Mouse (Mus musculus): ENCODE data around the gene Mrpl38.
"Not testable (repeated sequence)": the region's sequence is repeated elsewhere in the genome, so short reads cannot be mapped to it uniquely, and the experiment has no call there.

The Mrpl38 gene

GRCm38 (mm10) chr11:116110131-116110530 is 28.5 kb downstream of the Mrpl38 start:
- no peak for DNase-seq (ENCODE audit: low read depth)

- DNase-seq (ENCODE audit: low read depth), result no peak
These were observed 29.1 kb downstream of the Mrpl38 start for GRCm38 (mm10) chr11:116109441-116110081.

DNA sequence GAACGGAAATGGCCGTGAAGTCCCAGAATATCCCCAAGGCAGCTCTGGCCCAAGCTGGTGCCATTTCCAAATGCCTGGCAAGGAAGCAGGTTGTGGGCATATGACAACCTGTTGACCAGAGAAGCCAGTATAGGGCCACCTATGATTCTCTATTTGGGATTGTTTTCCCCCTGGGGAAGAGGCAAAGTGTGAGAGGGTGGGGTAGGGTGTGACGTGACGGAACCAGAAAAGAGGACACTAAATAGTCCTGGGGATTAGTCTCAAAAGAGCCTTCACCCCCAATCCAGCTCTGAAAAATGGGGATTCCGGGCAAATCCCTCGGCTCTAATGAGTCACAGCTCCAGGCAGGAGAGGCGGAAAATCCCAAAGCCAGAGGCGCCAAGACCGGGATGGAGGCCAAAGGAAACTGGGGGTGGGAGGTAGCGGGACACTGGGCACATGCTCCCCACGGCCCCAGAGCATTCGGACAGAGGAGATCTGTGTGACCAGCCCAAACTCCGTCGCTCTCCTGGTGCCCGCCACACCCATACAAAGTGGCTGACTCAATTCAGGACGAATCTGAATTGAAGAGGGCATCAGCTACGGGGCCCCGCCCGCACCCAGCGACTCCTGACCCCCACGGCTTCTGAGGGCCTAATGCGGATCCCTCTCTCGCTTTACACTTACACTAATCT is 30.1 kb downstream of the Mrpl38 start:
- no peak for DNase-seq (ENCODE audit: low read depth)

DNA sequence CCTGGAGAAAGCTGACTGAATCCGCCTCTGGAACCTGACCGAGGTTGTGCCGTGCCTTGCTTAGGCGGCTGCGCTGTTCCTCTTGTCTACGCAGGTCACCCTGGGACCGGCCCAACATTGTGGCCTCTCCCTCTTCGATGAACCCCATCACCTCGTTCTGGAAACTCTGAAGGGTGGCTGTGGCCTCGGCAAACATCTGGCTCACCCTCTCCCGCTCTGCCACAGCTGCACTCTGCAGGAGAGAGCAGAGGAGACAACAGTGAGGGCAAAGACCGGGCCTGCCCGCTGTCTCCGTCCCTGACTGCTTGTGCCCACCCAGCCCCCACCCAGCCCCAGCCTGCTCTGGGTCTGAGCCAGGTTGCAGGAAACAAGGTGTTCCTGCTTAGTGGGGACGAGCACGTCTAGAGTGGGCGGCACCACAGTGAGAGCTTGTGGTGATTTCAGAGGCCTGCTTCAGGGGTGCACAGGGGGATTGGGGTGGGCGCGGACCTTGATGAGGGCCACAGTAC is 30.8 kb downstream of the Mrpl38 start:
- DNase-seq (ENCODE audit: low read depth), result no peak

DNA sequence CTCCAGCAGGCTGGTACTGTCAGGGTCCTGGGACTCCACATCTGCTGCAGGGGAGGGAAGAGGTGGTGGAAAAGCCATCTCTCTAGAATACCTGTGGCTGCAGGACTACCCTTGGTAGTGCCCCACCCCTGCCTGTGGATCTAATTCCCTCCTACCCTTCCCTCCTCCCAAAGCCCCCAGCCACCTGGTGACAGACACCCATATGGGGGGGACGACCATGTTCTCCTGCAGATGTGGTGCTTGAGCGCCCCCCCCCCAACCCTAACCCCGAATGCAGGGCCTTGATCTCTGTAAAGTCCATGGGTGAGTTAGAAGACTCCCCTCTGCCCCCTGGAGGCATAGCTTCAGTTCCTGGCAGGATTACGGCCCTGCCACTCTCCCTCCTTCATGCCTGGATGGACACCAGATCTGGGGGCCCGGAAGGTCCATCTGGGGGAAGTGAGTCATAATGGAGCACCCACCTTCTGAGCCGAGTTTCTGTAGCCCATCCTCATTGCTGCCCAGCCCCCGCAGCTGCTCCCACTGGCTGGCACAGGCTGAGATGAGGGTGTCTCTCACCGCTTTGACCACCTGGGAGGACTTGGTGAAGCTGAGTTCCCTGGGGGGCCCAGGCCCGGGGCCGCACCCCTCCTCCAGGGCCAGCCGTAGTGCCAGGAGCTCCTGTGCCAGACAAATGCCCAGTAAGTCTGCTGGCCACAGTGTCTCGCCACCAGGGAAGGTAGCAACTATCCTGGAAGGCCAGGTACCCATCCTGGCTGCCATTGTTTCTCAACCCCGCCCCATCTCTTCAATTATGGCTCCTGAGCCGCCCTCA is 31.5 kb downstream of the Mrpl38 start:
- DNase-seq (ENCODE audit: low read depth), result no peak

DNA sequence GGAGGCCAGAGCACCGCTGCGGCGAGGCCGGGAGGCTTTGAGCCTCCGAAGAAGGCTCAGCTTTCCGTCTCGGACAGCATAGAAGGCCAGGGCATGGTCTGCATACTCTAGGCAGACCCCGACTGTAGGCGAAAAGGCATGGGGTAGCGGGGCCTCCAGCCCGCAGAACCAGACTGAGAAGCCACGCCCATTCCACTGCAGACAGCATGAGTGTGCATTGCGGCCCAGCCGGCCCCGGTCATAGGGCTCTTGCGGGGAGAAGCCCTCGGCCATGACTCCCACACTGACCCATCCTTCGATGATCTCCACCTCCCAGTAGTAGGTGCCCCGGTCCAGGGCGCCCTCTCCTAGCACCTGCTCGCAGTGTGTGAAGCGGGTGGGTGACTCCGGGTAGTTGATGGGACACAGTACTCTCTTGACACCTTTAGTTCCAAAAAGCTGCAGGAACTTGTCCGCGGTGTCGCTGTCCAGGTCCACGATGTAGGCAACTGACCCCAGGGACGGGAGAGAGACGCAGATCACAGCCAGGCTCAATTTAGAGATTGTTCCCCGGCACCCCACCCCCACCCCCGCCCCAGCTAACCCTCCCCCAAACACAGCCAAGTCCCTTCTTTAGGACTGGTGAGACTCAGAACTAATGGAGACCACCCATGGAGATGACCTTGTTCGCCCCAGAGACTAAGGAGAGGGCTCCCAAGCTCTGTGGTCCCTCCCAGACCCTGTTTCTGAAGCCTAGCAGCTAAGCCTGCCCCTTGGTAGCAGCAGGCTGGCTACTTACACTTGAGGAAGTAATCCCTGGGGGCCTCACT is 32.3 kb downstream of the Mrpl38 start:
- no peak for DNase-seq (ENCODE audit: low read depth)

- no peak for DNase-seq (ENCODE audit: low read depth)
These were observed 33.6 kb downstream of the Mrpl38 start for GRCm38 (mm10) chr11:116105065-116105464.

GRCm38 (mm10) chr11:116104006-116104646 is 34.5 kb downstream of the Mrpl38 start:
- DNase-seq (ENCODE audit: low read depth), result no peak

GRCm38 (mm10) chr11:116103572-116103971 is 35.1 kb downstream of the Mrpl38 start:
- DNase-seq (ENCODE audit: low read depth), result no peak

DNA sequence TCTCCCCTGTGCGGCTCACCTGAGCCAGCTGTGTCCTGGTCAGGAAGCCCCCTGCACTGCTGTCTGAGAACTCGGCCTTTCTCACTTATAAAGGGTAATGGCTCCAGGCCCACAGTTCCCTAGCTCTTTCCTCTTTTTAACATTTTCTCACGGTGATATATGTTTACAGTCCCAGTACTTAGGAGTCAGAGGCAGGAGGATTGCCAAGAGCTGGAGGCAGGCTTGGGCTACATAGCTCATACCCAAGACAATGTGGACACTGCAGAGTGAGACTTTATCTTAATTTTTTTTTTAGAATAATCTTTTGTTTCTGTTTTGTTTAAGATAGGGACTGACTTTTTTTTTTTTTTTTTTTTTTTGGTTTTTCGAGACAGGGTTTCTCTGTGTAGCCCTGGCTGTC is 36.2 kb downstream of the Mrpl38 start:
- no peak for DNase-seq (ENCODE audit: low read depth)

- no peak for DNase-seq (ENCODE audit: low read depth)
These were observed 36.7 kb downstream of the Mrpl38 start for GRCm38 (mm10) chr11:116101931-116102381.

DNA sequence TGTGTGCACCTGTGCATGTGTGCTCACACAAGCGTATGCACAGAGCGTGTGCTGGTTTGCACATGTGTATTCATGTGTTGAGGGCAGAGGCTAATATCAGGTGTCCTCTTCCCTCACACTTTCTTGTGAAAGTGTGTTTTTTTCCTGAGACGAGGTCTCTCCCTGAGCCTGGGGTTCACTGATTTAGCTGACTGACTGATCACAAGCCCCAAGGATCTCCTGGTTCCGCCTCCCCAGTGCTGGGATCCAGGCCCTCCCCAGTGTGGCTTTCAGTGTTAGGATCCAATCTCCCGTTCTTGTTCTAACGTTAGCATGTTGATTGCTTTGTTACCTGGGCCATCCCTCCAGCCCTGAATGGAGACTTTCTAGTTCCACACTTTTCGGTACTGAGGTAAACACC is 37.8 kb downstream of the Mrpl38 start:
- DNase-seq (ENCODE audit: low read depth), result no peak

- no peak for DNase-seq (ENCODE audit: low read depth)
These were observed 38.3 kb downstream of the Mrpl38 start for GRCm38 (mm10) chr11:116100385-116100784.

- no peak for DNase-seq (ENCODE audit: low read depth)
These were observed 39.2 kb downstream of the Mrpl38 start for GRCm38 (mm10) chr11:116099462-116099861.

DNA sequence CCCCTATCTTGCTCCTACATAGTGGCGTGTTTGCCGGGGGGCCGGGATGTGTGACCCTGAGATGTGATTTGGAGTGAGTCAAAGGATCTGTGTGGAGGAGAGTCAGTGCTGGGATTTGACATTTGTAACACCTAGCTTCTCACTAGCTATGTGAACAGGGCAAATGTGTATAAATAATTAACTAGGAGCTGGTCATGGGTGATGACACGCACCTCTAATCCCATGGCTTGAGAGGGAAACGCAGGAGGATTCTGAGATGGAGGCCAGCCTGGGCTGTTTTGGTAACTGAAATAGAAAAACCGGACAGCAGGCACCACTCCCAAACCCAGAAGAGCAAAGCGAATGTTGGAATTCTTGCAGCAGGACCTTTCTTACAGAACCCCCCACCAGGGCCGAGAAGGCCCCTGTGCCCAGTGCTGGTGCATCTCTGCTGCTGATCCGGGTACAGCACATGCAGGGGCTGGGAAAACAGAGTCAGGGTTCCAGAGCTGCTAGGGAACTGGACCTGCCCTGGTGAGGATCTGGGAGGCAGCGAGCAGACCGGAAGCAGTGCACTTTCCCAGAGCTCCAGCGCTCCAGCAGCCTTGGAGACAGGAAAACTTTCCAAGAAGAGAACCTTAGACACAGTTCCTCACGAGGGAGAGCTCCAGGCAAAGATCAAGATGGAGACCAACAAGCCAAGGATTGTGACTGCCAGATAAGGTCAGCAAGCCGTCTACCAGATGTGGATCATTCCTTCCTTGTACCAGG is 39.8 kb downstream of the Mrpl38 start:
- DNase-seq (ENCODE audit: low read depth), result no peak

GRCm38 (mm10) chr11:116096213-116097108 is 42.2 kb downstream of the Mrpl38 start:
- DNase-seq (ENCODE audit: low read depth), result no peak

DNA sequence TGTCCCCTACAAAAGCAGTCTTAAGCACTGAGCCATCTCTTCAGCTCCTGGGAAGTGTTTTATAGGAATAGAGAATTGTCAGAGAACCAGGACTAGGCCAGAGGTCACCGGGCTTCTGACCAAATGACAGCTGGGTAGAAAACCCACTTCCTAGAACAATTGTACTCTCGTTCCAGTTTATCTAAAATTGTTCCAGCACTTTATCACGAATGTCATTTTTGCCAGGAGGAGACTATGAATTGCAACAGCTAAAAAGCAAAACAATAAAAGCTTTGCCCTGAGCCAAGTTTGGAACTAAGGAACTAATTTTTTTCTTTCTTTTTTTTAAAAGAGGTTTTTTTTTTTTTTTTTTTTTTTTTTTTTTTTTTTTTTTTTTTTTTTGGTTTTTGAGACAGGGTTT is 43.1 kb downstream of the Mrpl38 start:
- DNase-seq (ENCODE audit: low read depth), result no peak

- no peak for DNase-seq (ENCODE audit: low read depth)
These were observed 44.7 kb downstream of the Mrpl38 start for GRCm38 (mm10) chr11:116093771-116094565.

GRCm38 (mm10) chr11:116092959-116093358 is 45.7 kb downstream of the Mrpl38 start:
- DNase-seq (ENCODE audit: low read depth), result not testable (repeated sequence)

Measured in c-Kit-positive CD71-negative TER-119-negative erythroid progenitor cells, embryonic 14.5 days (primary cell).